Mouse (Mus musculus) thymus, adult 18-20 months (tissue): ENCODE measurements around the gene Cdc42se1.

Experiments used
- DNase-seq, 2 experiments: peaks; one replicate each; pipeline ENCODE4 v3.0.0; 2022; ENCODE audit warnings: mixed read lengths in 2 of 2

Gene Cdc42se1

DNA sequence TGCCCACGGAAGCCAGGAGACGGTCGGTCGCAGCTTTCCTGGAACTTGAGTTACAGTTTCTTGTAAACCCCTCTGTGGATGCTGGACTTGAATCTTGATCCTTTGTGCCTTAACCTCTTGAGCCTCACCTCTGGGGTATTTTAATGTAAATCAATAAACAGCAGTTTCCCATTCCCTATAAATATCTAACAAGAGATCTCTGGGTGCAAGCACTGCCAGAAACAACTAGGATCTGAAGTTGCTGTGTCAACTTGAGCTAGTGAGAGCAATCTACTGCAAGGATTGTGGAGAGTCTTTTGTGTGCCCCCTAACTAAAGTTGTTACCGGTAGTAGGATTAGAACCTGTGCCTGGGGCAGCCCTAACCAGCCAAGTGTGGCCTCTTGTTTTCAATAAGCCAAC lies 56.9 kb downstream of the Cdc42se1 start:
- DNase-seq, result no peak
